Mouse (Mus musculus): ENCODE data around the gene Vmn1r149. TPM values are rescaled to one million over a fixed set of nuclear protein-coding genes. Genes with fewer than 3 reads are reported as not detected.
"Not testable (repeated sequence)": the region's sequence is repeated elsewhere in the genome, so short reads cannot be mapped to it uniquely, and the experiment has no call there.

The Vmn1r149 gene
- polyA plus RNA-seq (2012; ENCODE audit: insufficient read depth, low replicate concordance), result not detected in 2 replicates

DNA sequence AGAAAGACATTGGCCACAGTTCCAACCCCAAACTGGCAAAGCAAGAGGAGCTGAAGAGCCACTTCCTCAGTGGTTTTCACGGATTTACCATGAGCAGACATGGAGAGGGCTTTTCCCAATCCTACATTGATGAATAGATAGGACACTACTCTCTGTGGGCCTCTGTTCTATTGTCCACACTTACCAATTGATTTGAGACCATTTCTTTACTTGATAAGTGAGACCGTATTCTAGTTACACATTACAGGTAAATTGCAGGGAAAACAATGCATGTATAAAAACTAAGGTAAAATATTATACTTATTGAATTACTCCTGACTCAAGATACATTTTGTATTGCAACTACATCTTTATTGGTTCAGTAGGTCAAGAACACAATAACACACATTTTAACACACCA is at the start of gene Vmn1r149:
Gene Vmn1r149 (minus strand): TSS at position 101 of the 400 bp plus-strand sequence.
- not testable (repeated sequence) for H3K4me1 ChIP-seq

DNA sequence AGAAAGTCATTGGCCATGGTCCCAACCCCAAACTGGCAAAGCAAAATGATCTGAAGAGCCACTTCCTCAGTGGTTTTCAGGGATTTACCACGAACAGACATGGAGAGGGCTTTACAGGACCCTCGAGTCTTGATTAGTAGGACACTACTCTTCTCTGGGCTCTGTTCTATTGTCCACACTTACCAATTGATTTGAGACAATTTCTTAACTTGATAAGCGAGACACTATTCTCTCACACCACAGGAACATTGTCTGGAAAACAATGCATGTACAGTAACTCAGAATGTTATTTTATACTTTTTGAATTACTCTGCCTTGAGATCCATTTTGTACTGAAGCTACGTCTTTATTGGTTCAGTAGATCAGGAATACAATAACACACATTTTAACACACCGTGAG is 25.9 kb upstream of the Vmn1r149 start, which contains the start of gene Gm10665:
Gene Gm10665 (minus strand): TSS at position 101 of the 400 bp plus-strand sequence.
- H3K9me3 ChIP-seq; H3K27me3 ChIP-seq (replicated peaks); H3K4me1 ChIP-seq; H3K36me3 ChIP-seq (replicated peaks; ENCODE audit: low read length); H3K4me3 ChIP-seq (replicated peaks): not testable (repeated sequence)

More for the DNA sequence above, at the start of gene Vmn1r149:
- not testable (repeated sequence) for H3K36me3 ChIP-seq (replicated peaks; ENCODE audit: low read length); H3K27me3 ChIP-seq (replicated peaks); H3K9me3 ChIP-seq; H3K4me3 ChIP-seq (replicated peaks)

DNA sequence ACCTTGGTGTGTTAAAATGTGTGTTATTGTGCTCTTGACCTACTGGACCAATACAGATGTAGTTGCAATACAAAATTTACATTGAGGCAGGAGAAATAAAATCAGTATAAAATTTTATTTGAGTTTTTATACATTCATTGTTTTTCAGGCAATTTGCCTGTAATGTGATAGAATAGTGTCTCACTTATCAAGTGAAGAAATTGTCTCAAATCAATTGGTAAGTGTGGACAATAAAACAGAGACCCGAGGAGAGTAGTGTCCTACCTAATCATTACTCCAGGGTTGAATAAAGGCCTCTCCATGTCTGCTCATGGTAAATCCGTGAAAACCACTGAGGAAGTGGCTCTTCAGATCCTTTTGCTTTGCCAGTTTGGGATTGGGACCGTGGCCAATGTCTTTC is 24.7 kb downstream of the Vmn1r149 start, which contains the start of gene Vmn1r148:
Gene Vmn1r148 (plus strand): TSS at position 301 of the 400 bp plus-strand sequence.
- not testable (repeated sequence) for H3K27me3 ChIP-seq (replicated peaks); H3K9me3 ChIP-seq; H3K36me3 ChIP-seq (replicated peaks; ENCODE audit: low read length); H3K4me1 ChIP-seq; H3K4me3 ChIP-seq (replicated peaks)

Other genes starting within 250 kb of the Vmn1r149 start
- not detected in 2 replicates for gene Vmn1r143, start 248.9 kb downstream of the Vmn1r149 start, polyA plus RNA-seq (2012; ENCODE audit: insufficient read depth, low replicate concordance)
- gene Gm8653, start 237.0 kb downstream of the Vmn1r149 start, polyA plus RNA-seq (2012; ENCODE audit: insufficient read depth, low replicate concordance), result not detected in 2 replicates
- gene Gm8453, start 208.7 kb downstream of the Vmn1r149 start, polyA plus RNA-seq (2012; ENCODE audit: insufficient read depth, low replicate concordance), result not detected in 2 replicates
- gene Gm4187, start 108.5 kb downstream of the Vmn1r149 start, polyA plus RNA-seq (2012; ENCODE audit: insufficient read depth, low replicate concordance), result not detected in 2 replicates
- not detected in 2 replicates for gene Gm8660, start 67.2 kb downstream of the Vmn1r149 start, polyA plus RNA-seq (2012; ENCODE audit: insufficient read depth, low replicate concordance)
- not detected in 2 replicates for gene Vmn1r148, start 24.6 kb downstream of the Vmn1r149 start, polyA plus RNA-seq (2012; ENCODE audit: insufficient read depth, low replicate concordance)
- not detected in 2 replicates for gene Gm10665, start 25.8 kb upstream of the Vmn1r149 start, polyA plus RNA-seq (2012; ENCODE audit: insufficient read depth, low replicate concordance)
- gene Vmn1r151, start 61.4 kb upstream of the Vmn1r149 start, polyA plus RNA-seq (2012; ENCODE audit: insufficient read depth, low replicate concordance), result not detected in 2 replicates
- not detected in 2 replicates for gene Vmn1r152, start 84.7 kb upstream of the Vmn1r149 start, polyA plus RNA-seq (2012; ENCODE audit: insufficient read depth, low replicate concordance)
- gene Gm8677, start 96.7 kb upstream of the Vmn1r149 start, polyA plus RNA-seq (2012; ENCODE audit: insufficient read depth, low replicate concordance), result not detected in 2 replicates
- not detected in 2 replicates for gene Gm4201, start 127.1 kb upstream of the Vmn1r149 start, polyA plus RNA-seq (2012; ENCODE audit: insufficient read depth, low replicate concordance)
- gene Gm4565, start 149.9 kb upstream of the Vmn1r149 start, polyA plus RNA-seq (2012; ENCODE audit: insufficient read depth, low replicate concordance), result not detected in 2 replicates
- not detected in 2 replicates for gene Vmn1r155, start 219.8 kb upstream of the Vmn1r149 start, polyA plus RNA-seq (2012; ENCODE audit: insufficient read depth, low replicate concordance)